Mouse (Mus musculus): Measurements from ENCODE around the gene Olfr640.

The Olfr640 gene

DNA sequence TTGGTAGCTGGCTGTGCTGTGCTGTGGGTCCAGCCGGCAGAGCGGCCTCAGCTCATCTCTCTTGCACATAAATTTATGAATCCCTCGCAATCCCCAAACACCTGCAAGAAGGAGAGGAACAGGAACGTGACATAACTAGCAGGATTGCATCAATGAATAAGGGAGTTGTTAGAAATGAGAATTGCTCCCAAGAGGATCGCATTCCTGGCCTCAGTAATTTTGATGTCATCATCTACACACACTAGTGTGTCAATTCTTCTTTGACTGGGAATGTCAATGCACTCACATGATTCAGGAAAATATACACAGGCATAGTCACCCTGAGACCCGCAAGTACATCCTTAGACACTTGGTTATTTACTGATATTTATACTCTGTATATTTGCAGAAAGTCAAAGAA is at the start of gene Olfr640:
Gene Olfr640 (minus strand): TSS at position 101 of the 400 bp plus-strand sequence.
- no peak for DNase-seq (ENCODE audit: low spot score in 2 of 2)

DNA sequence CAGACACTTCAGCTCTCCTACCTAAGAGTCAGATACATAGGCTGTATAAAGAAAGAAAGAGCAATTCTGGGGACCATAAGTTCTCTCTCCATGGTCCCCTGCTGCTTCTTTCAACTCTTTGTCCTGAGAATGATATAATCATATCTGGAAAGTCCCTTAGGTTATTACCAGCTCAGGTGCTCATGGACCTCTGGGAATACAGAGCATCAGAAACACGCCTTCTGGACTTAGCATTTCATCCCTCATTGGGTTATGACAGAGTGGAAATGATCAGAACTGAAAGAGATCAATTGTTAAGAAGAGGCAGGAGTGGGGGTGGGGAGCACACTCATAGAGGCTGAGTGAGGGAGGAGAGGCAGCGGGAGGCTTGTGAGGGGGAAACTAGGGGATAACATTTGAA is 46.4 kb upstream of the Olfr640 start, which contains the start of gene Olfr644:
Gene Olfr644 (minus strand): TSS at position 101 of the 400 bp plus-strand sequence.
- DNase-seq (ENCODE audit: low spot score in 2 of 2) = no peak

DNA sequence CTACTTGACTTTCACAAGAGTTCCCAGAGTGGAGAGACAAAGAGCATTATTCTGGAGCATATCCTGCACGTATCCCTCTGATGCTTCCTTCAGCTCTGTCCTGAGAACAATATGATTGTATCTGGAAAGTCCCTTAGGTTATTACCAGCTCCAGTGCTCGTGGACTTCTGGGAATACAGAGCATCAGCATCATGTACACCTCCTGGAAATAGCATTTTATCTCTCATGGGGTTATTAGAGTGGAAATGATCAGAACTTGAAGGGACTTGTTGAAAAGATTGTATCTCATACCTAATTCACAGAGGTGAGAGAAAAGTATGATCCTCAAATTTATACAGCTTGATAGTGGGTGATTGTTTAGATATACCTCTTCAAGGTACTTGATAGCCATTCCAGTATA is 36.0 kb upstream of the Olfr640 start, which contains the start of gene 4930516K23Rik:
Gene 4930516K23Rik (minus strand): TSS at position 101 of the 400 bp plus-strand sequence.
- no peak for DNase-seq (ENCODE audit: low spot score in 2 of 2)

DNA sequence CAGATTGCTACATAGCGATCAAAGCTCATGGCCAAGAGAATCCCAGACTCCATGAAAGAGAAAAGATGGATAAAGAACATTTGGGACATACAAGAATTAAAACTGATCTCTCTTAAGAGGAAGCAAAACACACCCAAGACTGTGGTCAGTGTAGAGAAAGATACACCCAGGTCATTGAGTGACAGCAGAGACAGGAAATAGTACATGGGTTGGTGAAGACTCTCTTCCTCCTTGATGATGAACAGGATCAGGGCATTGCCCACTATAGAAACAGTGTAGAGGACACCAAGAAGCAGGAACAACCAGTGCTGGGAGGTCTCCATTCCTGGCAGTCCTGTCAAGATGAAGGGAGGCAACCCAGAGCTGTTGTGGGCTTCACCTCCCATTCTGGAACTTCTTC is 33.8 kb upstream of the Olfr640 start:
- no peak for DNase-seq (ENCODE audit: low spot score in 2 of 2)

DNA sequence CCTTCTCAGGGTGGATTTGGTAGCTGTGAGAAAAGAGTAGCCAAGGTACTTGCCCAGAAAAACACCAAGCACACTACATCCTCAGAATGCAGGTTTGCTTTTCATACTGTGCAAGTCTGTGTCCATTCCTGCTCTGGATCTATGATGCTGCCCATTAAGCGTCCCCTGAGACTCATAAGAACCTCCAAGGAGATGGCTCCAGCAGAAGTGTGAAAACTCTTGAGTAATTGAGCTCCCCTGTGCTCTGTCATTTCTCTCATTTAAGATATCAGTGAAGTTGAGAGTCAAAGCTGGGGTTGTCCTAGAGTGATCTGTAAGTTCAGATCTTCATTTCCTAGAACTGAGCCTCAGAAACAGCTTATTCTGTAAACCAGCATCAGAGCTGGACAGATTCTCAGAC is 27.2 kb upstream of the Olfr640 start, which contains the start of gene Olfr642:
Gene Olfr642 (minus strand): TSS at position 101 of the 400 bp plus-strand sequence.
- no peak for DNase-seq (ENCODE audit: low spot score in 2 of 2)

DNA sequence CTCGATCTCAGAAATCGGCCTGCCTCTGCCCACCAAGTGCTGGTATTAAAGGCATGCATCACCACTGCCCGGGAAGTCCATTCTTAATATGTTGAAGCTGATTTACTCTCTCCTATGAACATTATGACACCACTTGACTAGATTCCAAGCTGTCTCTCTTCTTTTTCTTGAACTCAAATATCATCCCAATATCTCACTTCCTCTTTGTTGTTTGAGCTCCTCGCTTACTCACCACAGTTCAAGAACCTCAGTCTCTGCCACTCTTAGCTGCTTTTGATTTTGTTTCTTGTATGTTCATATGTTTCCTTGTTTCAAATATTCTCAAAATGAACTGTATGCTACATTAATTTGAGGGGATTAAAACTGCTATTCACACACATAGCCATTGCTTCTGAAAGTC is 25.4 kb upstream of the Olfr640 start:
- DNase-seq (ENCODE audit: low spot score in 2 of 2) = no peak

DNA sequence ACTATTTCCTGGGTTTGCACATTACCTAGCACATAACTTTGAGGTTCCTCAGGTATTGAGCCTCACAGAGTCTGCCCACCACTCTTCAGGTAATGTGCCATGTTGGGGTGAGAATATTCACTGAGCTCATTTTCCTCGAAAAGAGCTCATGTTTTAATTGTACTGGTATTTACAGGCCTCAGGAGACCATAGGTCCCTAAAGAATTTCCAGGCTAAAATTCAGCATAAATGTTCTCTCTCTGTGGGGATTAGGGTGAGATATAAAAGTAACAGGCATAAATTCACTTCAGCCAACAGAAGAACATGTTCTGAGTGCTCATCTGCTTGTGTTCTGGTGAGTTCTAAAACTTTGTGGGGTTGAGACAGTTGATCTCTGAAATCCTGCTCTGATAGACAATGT is 9.8 kb upstream of the Olfr640 start, which contains the start of gene Olfr641:
Gene Olfr641 (plus strand): TSS at position 301 of the 400 bp plus-strand sequence.
- no peak for DNase-seq (ENCODE audit: low spot score in 2 of 2)

DNA sequence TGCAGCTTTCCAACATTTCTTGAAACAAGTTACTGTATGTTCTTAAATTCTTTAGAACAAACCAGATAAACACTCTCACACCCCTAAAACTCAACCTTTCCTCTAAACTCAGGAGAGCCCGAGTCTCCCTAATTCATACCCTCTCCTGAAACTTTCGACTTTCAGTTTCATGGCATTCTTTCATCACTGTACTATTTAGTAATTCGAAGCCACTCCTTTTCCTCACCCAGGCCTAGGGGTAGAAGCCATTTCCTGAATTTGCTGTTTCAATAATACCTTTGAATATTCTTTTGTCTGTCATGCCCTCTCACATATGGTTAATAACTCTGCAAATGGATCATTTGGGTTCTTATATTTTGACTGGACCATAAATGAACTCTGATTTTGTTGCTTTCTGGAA is 1.6 kb upstream of the Olfr640 start:
- DNase-seq (ENCODE audit: low spot score in 2 of 2) = no peak

DNA sequence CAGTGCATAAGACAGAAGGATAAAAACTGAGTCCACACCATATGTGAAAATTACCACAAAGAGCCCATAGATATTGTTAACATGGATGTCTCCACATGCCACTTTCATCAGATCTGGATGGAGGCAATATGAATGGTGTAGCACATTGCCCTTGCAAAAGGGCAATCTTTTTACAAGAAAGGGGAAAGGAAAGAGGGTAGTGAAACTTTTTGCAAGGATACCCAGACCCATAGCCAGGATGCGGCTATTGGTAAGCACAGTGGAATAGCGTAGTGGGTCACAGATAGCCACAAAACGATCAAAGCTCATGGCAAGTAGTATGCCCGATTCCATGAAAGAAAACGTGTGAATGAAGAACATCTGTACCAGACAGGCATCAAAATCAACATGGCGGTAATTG is 3.7 kb downstream of the Olfr640 start:
- DNase-seq (ENCODE audit: low spot score in 2 of 2) = no peak

DNA sequence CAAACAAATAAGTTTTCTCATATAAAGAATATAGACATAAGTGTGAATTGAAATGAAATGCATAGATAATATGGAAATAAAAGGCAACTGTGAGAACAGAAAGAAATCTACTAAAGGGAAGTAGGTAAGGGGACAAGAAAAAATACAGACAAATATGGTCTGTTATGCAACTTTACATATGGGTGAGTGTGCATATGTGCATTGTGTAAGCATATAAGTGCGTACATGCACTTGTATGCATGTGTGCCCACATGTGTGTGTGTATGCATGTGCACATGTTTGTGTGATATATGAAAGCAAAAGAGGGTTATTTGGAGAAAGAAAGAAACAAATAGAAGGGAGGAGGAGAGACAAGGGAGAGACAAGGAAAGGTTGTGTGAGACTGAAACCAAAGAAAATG is 6.4 kb downstream of the Olfr640 start:
- DNase-seq (ENCODE audit: low spot score in 2 of 2) = no peak

DNA sequence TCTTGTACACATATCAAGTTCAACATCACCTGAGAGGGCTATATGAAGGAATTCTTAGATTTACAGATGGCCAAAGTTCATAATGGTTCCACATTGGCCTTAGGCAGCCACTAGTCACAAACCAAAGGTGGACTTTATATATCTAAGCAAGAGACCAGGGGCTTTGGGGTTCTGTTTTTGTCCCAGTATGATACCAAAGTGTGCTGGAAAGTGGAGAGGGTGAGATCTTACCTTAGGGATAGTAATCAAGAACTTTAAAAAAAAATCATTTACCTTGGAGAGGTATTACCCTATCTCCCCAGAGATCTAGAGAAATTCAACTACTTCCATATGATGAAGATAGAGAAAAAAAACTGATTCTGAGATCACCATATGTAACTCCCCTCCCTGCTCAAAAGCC is 8.2 kb downstream of the Olfr640 start, which contains the start of gene Olfr639:
Gene Olfr639 (minus strand): TSS at position 101 of the 400 bp plus-strand sequence.
- no peak for DNase-seq (ENCODE audit: low spot score in 2 of 2)

DNA sequence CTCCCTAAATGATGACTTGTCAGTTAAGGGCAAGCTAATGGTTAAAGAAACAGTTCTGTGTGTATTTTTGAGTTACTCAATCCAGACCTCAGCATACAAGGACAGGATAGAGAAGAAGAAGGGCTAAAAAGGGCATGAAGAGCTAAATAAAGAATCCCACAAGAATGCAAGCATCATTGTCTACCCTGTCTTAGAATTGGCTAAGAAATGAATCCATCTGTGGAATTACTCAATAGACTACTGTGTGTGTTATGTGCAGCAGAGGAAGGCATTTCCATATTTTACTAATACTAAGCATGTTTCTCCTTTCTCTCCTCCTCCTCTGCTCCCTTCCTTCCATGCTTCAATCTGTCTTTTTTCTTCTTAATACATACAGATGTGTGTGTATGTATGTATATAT is 26.2 kb downstream of the Olfr640 start:
- no peak for DNase-seq (ENCODE audit: low spot score in 2 of 2)

DNA sequence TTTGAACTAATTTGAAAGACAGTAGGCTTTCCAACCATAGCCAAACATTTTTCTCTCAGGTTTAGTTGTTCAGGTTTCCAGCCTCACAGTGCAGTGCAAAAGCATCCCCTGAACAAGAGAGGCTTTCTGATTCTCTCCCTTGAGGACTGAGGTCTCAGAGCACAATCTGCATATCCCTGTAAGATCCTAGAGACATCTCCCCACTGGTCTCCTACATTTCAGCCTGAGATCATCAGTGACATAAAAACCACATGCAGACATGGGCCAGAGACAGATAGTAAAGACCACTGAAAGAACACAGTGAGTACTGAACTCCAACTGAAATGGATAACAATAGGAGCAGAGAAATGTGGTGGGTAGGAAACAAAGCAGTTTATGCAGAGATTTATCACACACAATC is 26.9 kb downstream of the Olfr640 start, which contains the start of gene Olfr638:
Gene Olfr638 (plus strand): TSS at position 301 of the 400 bp plus-strand sequence.
- no peak for DNase-seq (ENCODE audit: low spot score in 2 of 2)

DNA sequence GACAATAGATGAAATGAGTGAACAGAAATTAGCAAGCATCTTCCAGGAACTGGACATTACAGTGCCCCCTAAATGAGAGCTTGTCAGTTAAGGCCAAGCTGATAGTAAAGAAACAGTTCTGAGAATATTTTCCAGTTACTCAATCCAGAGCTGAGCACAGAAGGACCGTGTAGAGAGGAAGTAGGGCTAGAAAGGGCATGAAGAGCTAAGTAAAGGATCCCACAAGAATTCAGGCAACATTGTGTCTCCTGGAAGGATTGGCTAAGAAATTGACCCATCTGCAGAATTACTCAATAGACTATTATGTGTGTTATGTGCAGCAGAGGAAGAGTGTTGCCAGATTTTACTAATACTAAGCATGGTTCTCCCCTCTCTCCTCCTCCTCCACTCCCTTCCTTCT is 53.6 kb downstream of the Olfr640 start:
- no peak for DNase-seq (ENCODE audit: low spot score in 2 of 2)

DNA sequence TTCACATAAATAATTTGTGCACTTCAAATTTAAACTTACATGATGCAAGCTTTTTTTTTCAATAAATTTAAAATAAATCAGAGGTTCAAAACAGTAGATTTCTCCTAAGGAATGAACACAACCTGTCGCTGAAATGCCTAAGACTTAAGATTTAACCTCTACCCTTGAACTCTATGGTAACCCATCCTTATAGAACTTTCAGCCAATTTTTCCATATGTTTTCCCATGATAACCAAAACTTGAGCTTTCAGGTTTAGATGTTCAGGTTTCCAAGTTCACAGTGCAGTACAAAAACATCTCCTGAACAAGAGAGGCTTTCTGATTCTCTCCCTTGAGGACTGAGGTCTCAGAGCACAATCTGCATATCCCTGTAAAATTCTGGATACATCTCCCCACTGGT is 54.5 kb downstream of the Olfr640 start, which contains the start of gene Olfr635:
Gene Olfr635 (plus strand): TSS at position 301 of the 400 bp plus-strand sequence.
- DNase-seq (ENCODE audit: low spot score in 2 of 2) = no peak

Measured in right cerebral cortex, postnatal 36 days (tissue).